Mouse (Mus musculus): ENCODE measurements at regions not wholly inside any gene's neighbourhood (a gene's known extent, or its start where the extent isn't known, plus 50 kb on each side); places are given as distances from the start of the nearest gene placed in this dataset.

DNA sequence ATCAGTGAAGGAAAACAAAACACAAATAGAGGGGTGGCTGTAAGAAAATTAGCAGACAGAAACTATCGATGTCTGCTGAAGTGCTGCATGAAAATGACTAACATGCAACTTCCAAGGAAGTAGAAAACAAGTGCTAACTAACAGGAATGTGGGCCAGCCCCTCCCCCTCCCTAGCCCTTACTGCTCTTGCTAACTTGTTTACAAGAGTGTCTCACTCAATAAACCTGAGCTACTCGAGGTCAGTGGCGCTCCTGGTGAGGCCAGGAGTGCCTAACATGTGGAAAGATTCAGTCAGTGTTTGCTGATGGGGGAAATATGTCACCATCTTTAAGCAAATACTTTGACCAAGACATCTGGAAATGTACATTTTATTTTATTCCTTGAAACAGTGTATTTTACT, 221.5 kb downstream of the Fign start:
- TF ChIP-seq POLR2A (IDR thresholded peaks at IDR 0.05; ENCODE audit: insufficient read length, low read depth) = no peak
- TF ChIP-seq POLR2AphosphoS2 (IDR thresholded peaks at IDR 0.05; ENCODE audit: insufficient read length, low read depth) = no peak
- TF ChIP-seq USF1 (IDR thresholded peaks at IDR 0.05; ENCODE audit: low read depth) = no peak

Measured in myocyte (in vitro differentiated cells).